Mouse (Mus musculus) hindbrain, embryonic 12.5 days (tissue): ENCODE results near the gene Grik4. TPM values are rescaled to one million over a fixed set of nuclear protein-coding genes. Genes with fewer than 3 reads are reported as not detected.

Experiments
- ATAC-seq: fragments of 200-750 bp; cut with Nextera tagmentation; 2 replicates; pipeline ENCODE4 v1.8.0; 2017; ENCODE audit warnings: moderate TSS enrichment; ENCODE audit not compliant: low FRiP score
- H3K27ac ChIP-seq: fragments of 300-500 bp; sonication (generic); 2 replicates; pipeline ENCODE4 v1.5.1; 2016; ENCODE audit warnings: mild to moderate bottlenecking
- H3K27me3 ChIP-seq: fragments of 300-500 bp; sonication (generic); 2 replicates; pipeline ENCODE4 v1.6.1; 2016; ENCODE audit warnings: mild to moderate bottlenecking
- H3K36me3 ChIP-seq: fragments of 300-500 bp; sonication (generic); 2 replicates; pipeline ENCODE4 v1.6.1; 2016; ENCODE audit warnings: mild to moderate bottlenecking
- H3K4me1 ChIP-seq: fragments of 300-500 bp; sonication (generic); 2 replicates; pipeline ENCODE4 v1.6.1; 2016
- H3K4me2 ChIP-seq: fragments of 300-500 bp; sonication (generic); replicated peaks from 2 replicates; pipeline ENCODE4 v1.6.1; 2016; ENCODE audit warnings: mild to moderate bottlenecking
- H3K4me3 ChIP-seq: fragments of 300-500 bp; sonication (generic); 2 replicates; pipeline ENCODE4 v1.5.1; 2016; ENCODE audit warnings: mild to moderate bottlenecking
- H3K9ac ChIP-seq: fragments of 300-500 bp; sonication (generic); 2 replicates; pipeline ENCODE4 v1.6.1; 2016; ENCODE audit warnings: mild to moderate bottlenecking, moderate library complexity
- H3K9me3 ChIP-seq: fragments of 300-500 bp; sonication (generic); replicated peaks from 2 replicates; pipeline ENCODE4 v1.6.1; 2016; ENCODE audit warnings: mild to moderate bottlenecking
- WGBS: fragments of 180-500 bp; shearing (Covaris S2); methylation state at CpG from one replicate; pipeline ENCODE4 v1.1.7; 2016; 5-methylcytosine and 5-hydroxymethylcytosine counted together
- polyA plus RNA-seq: library from polyadenylated mRNA; unstranded; fragments of >200 nt; fragmentation: Nextera tagmentation; extraction: Ambion mirVana; gene quantifications from 2 replicates; pipeline ENCODE4 v1.2.1, GENCODE M21; 2016

Gene Grik4
- polyA plus RNA-seq, 1 experiment from 2014 or later = 5.6 TPM

DNA sequence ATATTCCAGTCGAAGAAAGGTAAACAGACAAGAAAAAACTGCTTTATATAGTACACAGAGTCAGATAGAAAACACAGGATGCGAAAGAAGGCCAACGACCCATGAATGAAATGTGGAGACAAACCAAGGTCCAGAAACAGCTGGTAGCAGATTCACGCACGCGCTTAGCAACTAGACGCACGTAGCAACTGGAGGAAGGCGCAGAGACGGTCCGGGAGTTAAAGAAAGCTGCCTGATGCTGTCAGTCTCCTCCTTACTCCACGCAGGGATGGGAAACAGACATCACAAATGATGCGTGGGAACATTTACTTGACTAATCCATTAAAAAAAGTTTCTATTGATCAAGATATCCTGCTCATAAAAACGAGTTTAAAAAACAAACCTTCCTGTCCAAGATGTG lies 426.1 kb downstream of the Grik4 start:
- no peaks in the 10 kb centered on the region for H3K9me3 ChIP-seq
- 59% methylated on average over 14 of the region's 14 CpGs for whole genome bisulfite sequencing
- H3K4me2 ChIP-seq = no peak overlapping the region
- ATAC-seq = no peak
- no peaks in the 10 kb centered on the region for H3K36me3 ChIP-seq
- peaks cover 25% of the 10 kb centered on the region for H3K27me3 ChIP-seq
- no peak overlapping the region for H3K4me3 ChIP-seq
- no peak overlapping the region for H3K27ac ChIP-seq
- peaks cover 16% of the 10 kb centered on the region for H3K4me1 ChIP-seq
- no peak overlapping the region for H3K9ac ChIP-seq

DNA sequence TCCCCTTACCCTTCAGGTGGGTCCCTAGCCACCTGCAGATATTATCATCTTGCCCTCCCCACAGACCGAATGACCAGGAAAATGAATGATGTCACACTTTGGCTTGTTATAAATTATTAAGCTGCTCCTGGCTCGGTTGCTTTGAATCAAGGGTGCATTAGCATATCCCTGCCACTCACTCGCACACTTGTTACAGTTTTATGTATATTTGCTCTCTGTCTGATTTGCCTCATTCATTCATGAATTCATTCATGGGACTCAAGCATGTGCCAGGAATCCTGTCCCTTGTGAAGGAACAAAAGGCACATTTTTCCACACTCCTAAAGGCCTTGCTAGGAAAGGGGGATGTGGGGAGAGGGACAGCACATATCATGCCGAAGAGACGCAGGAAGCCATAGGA lies 431.1 kb downstream of the Grik4 start:
- WGBS = 37% methylated on average over 5 of the region's 5 CpGs

DNA sequence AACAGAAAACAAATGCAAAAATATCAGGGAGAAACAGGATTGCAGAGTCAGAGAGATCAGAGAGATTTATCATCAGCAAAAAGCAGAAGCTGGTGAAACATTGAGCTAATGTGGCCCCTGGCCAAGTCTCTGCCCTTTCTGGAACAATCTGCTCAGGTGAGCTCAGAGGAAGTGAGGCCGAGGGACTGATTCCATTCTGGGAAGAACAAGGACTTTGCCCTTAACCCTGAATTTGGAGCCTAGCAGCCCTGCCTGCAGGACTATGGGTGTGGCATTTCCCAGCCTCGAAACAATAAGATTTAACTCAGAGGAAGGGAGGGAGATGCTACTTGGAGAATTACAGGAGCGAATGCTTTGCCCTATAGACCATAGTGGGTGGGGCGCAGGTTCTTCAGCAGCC lies 432.0 kb downstream of the Grik4 start:
- no peak overlapping the region for H3K4me3 ChIP-seq
- H3K4me2 ChIP-seq = no peak overlapping the region
- no peak for ATAC-seq
- H3K27ac ChIP-seq = no peak overlapping the region
- no peak overlapping the region for H3K9ac ChIP-seq
- H3K9me3 ChIP-seq = no peaks in the 10 kb centered on the region
- H3K4me1 ChIP-seq = peaks cover 8% of the 10 kb centered on the region; the same call in 1 of the 2 replicates
- WGBS = 81% methylated on average over 4 of the region's 4 CpGs
- no peaks in the 10 kb centered on the region for H3K27me3 ChIP-seq
- H3K36me3 ChIP-seq = no peaks in the 10 kb centered on the region

More for the DNA sequence above, 431.1 kb downstream of the Grik4 start:
- Histone ChIP-seq H3K9ac (no peak overlapping the region), H3K27ac (no peak overlapping the region), H3K4me1 (peaks cover 12% of the 10 kb centered on the region), H3K4me3 (no peak overlapping the region), H3K27me3 (no peaks in the 10 kb centered on the region), H3K9me3 (no peaks in the 10 kb centered on the region), H3K36me3 (no peaks in the 10 kb centered on the region), H3K4me2 (no peak overlapping the region)
- no peak for ATAC-seq

DNA sequence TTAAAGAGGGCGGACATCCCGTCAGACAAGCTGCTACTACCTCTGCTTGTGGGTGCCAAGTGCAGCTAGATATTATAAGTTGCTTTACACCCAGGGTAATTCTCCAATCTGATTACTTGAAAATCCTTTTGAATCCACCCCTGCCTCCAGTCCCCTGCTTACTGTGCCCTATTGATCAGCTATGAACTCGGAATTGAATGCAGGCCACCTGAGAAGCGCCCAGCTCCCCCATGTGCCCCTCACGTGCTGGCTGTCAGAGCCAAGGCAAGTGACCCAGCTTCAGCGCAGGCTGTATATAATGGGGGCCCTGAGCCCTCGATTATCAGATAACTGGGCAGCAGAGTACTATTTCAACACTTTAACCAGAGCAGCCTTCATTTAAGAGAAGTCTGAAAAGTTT lies 436.1 kb downstream of the Grik4 start:
- Histone ChIP-seq H3K9ac (no peak overlapping the region), H3K9me3 (no peaks in the 10 kb centered on the region), H3K36me3 (no peaks in the 10 kb centered on the region), H3K4me2 (no peak overlapping the region), H3K27me3 (no peaks in the 10 kb centered on the region), H3K4me1 (peaks cover 6% of the 10 kb centered on the region; the same call in 1 of the 2 replicates), H3K27ac (no peak overlapping the region), H3K4me3 (no peak overlapping the region)
- no peak for ATAC-seq
- WGBS = 76% methylated on average over 7 of the region's 7 CpGs

DNA sequence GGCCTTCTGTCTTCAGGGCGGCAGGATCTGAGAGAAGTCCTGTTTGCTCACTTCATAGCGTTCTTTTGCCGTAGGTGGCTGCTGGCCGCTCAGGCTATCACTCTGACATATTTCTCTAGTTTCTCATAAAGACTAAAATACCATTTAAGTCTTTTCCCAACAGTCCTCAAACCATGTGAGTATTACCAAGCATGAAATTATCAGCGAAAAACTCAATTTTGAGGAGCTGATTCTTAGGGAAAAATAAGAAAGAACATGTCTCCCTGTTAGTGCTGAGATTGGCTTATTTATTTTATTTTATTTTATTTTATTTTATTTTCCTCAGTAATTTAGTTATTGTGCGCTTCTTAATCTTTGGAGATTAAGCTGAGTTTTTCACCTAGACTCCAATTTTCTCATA lies 436.6 kb downstream of the Grik4 start, which contains the start of gene Tbcel:
Gene Tbcel (minus strand): TSS at position 101 of the 400 bp plus-strand sequence.
- ATAC-seq = no peak
- H3K36me3 ChIP-seq = no peaks in the 10 kb centered on the region
- no peak within 1 kb of the TSS for H3K4me2 ChIP-seq
- H3K4me1 ChIP-seq = 0 out of 2 replicates have a peak, but pooled peaks cover 6% of the 10 kb centered on the region
- WGBS = 88% methylated on average over 6 of the region's 6 CpGs
- no peaks in the 10 kb centered on the region for H3K27me3 ChIP-seq
- no peaks in the 10 kb centered on the region for H3K9me3 ChIP-seq
- H3K27ac ChIP-seq = no peak within 1 kb of the TSS
- H3K4me3 ChIP-seq = no peak within 1 kb of the TSS
- no peak within 1 kb of the TSS for H3K9ac ChIP-seq

DNA sequence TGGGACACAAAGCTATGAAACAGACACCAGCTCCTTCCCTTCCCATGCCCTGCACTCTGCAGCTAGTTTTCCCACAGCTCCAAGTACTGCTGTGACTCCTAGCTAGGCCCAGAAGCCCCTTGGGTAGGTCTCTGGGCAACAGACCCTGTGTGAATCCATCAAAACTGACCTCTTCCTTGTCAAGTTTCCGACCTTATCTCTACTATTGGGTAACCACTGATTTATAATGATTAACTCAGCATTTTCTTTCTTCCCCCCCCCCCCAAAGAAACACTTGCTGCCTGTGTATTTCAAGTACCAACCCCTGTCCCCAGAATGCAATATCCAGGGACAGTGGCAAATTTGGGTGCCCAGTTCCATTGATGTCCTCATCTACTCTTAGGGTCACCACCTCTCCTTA lies 437.3 kb downstream of the Grik4 start:
- no peak overlapping the region for H3K4me2 ChIP-seq

DNA sequence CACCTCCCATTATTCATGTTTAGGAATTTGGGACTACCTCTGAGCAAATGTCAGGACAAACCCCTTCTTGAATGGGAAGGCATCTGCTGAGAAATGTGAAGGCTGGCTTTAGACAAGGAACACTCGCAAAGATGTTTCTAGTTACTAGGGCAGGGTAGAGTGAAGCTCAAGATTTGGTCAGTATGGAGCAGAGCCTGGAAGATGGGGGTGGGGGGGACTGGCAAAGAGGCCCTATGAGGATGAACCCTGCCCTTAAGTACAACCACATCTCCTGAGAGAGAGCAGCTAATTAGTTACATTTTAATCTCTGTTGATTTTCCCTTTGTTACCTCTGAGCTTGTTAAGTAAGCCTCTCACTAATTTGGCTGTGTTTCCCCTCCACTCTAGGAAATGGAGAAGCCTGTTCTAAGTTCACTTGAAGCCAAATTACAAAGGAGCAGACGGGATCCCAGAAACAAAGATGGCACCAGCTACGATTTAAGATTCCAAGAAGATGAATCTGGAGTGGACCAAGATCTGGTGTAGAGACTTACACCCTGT lies 439.3 kb downstream of the Grik4 start:
- Histone ChIP-seq H3K4me2 (no peak overlapping the region), H3K9ac (no peak overlapping the region), H3K27me3 (no peaks in the 10 kb centered on the region; the same call in 1 of the 2 replicates), H3K4me1 (peaks cover 6% of the 10 kb centered on the region; the same call in 1 of the 2 replicates), H3K27ac (no peak overlapping the region), H3K36me3 (no peaks in the 10 kb centered on the region), H3K4me3 (no peak overlapping the region), H3K9me3 (no peaks in the 10 kb centered on the region)
- no peak for ATAC-seq
- WGBS = 85% methylated on average over 3 of the region's 3 CpGs

More for the DNA sequence above, 437.3 kb downstream of the Grik4 start:
- H3K9me3 ChIP-seq = no peaks in the 10 kb centered on the region
- ATAC-seq = no peak
- H3K4me3 ChIP-seq = no peak overlapping the region
- no peaks in the 10 kb centered on the region for H3K36me3 ChIP-seq
- no peaks in the 10 kb centered on the region; the same call in 1 of the 2 replicates for H3K27me3 ChIP-seq
- 0 out of 2 replicates have a peak, but pooled peaks cover 6% of the 10 kb centered on the region for H3K4me1 ChIP-seq
- 67% methylated on average over 1 of the region's 1 CpGs for WGBS
- no peak overlapping the region for H3K27ac ChIP-seq
- no peak overlapping the region for H3K9ac ChIP-seq

DNA sequence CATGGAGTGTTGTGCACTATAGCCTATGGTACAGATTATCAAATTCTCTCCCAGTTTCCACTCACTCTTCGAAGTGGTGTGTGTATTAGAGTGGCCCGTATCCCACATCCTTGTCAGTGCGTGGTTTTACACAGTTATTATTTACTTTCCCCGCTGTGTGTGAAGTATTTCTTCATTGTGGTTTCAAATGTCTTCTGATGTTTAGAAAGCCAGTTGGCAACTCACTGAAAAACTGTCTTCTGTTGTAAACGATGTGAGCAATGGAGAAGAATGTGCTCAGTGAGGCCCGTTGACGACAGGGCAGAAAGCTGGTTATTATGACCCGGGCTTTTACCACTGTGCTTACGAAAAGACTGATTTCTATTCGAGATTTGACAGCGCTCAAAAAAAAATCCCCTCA lies 439.7 kb downstream of the Grik4 start:
- no peak overlapping the region for H3K4me3 ChIP-seq
- H3K9ac ChIP-seq = no peak overlapping the region
- H3K4me2 ChIP-seq = no peak overlapping the region
- no peaks in the 10 kb centered on the region for H3K9me3 ChIP-seq
- no peaks in the 10 kb centered on the region; the same call in 1 of the 2 replicates for H3K27me3 ChIP-seq
- H3K4me1 ChIP-seq = peaks cover 6% of the 10 kb centered on the region; the same call in 1 of the 2 replicates
- 72% methylated on average over 11 of the region's 11 CpGs for WGBS
- ATAC-seq = no peak
- no peaks in the 10 kb centered on the region for H3K36me3 ChIP-seq
- no peak overlapping the region for H3K27ac ChIP-seq

DNA sequence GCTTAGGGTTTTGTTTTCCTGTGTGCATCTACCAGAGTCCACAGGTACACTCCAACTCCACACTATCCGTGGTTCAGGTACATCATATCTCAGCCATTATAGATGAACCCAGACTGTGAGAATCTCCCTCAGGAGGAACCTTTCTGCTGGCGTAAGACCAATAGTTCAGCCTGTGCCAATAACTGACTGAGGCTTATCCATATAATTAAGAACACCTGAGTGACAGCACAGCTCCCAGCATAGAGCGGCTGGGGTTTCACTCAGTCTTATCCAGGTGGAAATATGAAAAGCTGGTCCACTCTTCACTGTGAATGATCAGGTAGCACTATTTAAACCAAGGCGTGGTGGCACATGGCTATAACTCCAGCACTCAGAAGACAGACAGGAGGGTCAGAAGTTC lies 440.6 kb downstream of the Grik4 start:
- no peak overlapping the region for H3K9ac ChIP-seq
- no peak overlapping the region for H3K4me2 ChIP-seq
- H3K4me3 ChIP-seq = no peak overlapping the region
- no peaks in the 10 kb centered on the region; the same call in 1 of the 2 replicates for H3K27me3 ChIP-seq
- H3K36me3 ChIP-seq = no peaks in the 10 kb centered on the region
- no peak for ATAC-seq
- no peaks in the 10 kb centered on the region for H3K9me3 ChIP-seq
- 82% methylated on average over 4 of the region's 4 CpGs for WGBS
- peaks cover 6% of the 10 kb centered on the region; the same call in 1 of the 2 replicates for H3K4me1 ChIP-seq
- H3K27ac ChIP-seq = no peak overlapping the region

DNA sequence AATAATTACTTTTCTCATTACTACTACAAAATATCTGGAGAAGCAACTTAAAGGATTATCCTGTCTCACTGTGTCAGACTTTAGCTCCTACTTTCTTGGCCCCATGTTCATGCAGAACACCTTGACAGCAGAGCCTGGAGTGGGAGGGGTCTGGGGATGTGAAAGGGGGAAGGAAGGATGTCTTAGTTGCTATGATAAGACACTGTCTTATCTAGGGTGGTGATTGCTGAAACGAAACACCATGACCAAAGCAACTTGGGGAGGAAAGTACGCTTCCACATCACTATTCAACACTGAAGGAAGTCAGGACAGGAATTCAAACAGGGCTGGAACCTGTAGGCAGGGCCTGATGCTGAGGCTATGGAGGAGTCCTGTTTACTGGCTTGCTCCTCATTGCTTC lies 448.0 kb downstream of the Grik4 start:
- H3K27ac ChIP-seq = no peak overlapping the region
- ATAC-seq = no peak
- H3K27me3 ChIP-seq = no peaks in the 10 kb centered on the region
- H3K9ac ChIP-seq = no peak overlapping the region
- no peak overlapping the region for H3K4me2 ChIP-seq
- H3K9me3 ChIP-seq = peaks cover 14% of the 10 kb centered on the region
- 92% methylated on average over 2 of the region's 2 CpGs for WGBS
- H3K36me3 ChIP-seq = no peaks in the 10 kb centered on the region
- no peaks in the 10 kb centered on the region; the same call in 1 of the 2 replicates for H3K4me1 ChIP-seq
- no peak overlapping the region for H3K4me3 ChIP-seq

DNA sequence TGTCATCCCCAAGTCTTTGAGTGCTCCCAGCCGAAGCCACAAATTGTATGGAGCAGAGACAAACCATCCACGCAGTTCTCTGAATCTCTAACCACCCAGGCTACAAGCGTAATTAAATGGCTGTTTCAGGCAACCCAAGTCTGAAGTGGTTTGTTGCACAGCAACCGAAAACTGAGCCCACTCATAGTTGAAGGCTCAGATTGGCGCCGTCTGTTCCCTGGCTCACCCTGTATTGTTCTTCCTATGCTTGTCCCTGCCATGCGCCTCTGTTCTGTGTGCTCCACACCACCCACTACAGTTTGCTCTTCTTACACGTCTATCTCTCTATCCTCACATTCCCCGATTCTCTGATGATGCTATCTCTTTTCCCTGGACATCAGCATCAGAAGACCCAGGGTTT lies 452.5 kb downstream of the Grik4 start:
- Histone ChIP-seq H3K9me3 (peaks cover 8% of the 10 kb centered on the region), H3K4me1 (no peaks in the 10 kb centered on the region), H3K27me3 (no peaks in the 10 kb centered on the region), H3K36me3 (no peaks in the 10 kb centered on the region), H3K27ac (no peak overlapping the region), H3K4me3 (no peak overlapping the region), H3K4me2 (no peak overlapping the region), H3K9ac (no peak overlapping the region)
- no peak for ATAC-seq
- WGBS = 84% methylated on average over 9 of the region's 9 CpGs

DNA sequence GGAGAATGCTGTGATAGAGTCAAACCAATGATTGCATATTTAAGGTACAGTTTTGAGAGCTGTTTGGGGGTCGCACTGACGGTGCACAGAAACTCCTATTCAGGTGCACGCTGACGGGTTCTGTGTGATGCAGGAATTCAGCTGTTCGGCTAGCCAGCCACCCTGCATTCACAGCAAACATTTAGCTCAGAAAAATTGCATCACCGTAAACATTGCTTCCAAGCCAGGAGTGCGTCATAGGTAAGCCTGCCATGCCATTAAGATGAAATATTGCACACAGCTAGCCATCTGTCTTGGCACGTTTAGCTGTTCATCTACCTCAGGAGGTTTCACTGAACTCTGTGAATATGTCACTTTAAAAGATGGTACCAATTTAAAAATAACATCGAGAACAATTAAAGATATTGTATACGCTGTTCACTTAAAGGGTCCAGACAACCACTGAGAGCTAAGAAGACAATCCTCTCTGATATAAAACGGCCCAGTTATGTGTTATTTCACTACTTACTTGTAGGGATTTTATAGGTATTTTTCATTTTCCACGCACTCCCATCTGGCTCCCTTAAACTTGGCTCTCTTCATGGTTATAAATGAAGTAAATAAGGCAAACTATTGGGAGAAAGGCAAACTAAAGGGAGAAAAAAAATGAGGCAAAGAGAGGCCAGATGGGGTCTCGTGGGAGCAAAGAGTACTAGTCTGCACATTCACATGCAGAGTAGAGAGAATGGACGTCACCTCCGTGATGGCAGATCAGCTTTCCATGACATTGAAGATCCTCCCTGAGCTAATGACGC lies 453.5 kb downstream of the Grik4 start:
- no peak overlapping the region for H3K27ac ChIP-seq
- H3K9me3 ChIP-seq = no peaks in the 10 kb centered on the region
- no peak overlapping the region for H3K9ac ChIP-seq
- H3K4me1 ChIP-seq = no peaks in the 10 kb centered on the region
- no peak overlapping the region for H3K4me3 ChIP-seq
- H3K36me3 ChIP-seq = no peaks in the 10 kb centered on the region
- no peak overlapping the region for H3K4me2 ChIP-seq
- H3K27me3 ChIP-seq = no peaks in the 10 kb centered on the region
- no peak for ATAC-seq
- WGBS = 81% methylated on average over 16 of the region's 16 CpGs
